Mouse (Mus musculus) inflammation-experienced regulatory T-cells, adult 6 months (primary cell): ENCODE results near the gene Ipo11. TPM values are rescaled to one million over a fixed set of nuclear protein-coding genes. Genes with fewer than 3 reads are reported as not detected.

Experiments
- ATAC-seq: one replicate; pipeline ENCODE4 v1.8.0; 2017
- polyA plus RNA-seq, 3 experiments: library from polyadenylated mRNA; unstranded; fragments of 100-300 nt; shearing (Covaris generic); gene quantifications; one replicate each; pipeline ENCODE4 v1.2.1; 2017

Ipo11 gene
- polyA plus RNA-seq, 3 experiments from 2014 or later, result 24.8 to 35.1 (median 34.1) TPM

GRCm38 (mm10) chr13:106904637-106905036 lies 32.1 kb downstream of the Ipo11 start:
- no peak for ATAC-seq

- ATAC-seq, result no peak
Observed at GRCm38 (mm10) chr13:106894284-106894683, 42.5 kb downstream of the Ipo11 start.

- no peak for ATAC-seq
Observed at GRCm38 (mm10) chr13:106893701-106894100, 43.1 kb downstream of the Ipo11 start.

- ATAC-seq, result no peak
Observed at GRCm38 (mm10) chr13:106893196-106893595, 43.6 kb downstream of the Ipo11 start.

GRCm38 (mm10) chr13:106887364-106887763 lies 49.4 kb downstream of the Ipo11 start:
- ATAC-seq, result no peak

GRCm38 (mm10) chr13:106884249-106884648 lies 52.5 kb downstream of the Ipo11 start:
- ATAC-seq, result no peak

- ATAC-seq, result no peak
Observed at GRCm38 (mm10) chr13:106876278-106876677, 60.5 kb downstream of the Ipo11 start.

GRCm38 (mm10) chr13:106865547-106865946 lies 71.2 kb downstream of the Ipo11 start:
- no peak for ATAC-seq

- no peak for ATAC-seq
Observed at GRCm38 (mm10) chr13:106858779-106859178, 78.0 kb downstream of the Ipo11 start.

- no peak for ATAC-seq
Observed at GRCm38 (mm10) chr13:106856556-106856955, 80.2 kb downstream of the Ipo11 start.

- no peak for ATAC-seq
Observed at GRCm38 (mm10) chr13:106847534-106847933, 89.2 kb downstream of the Ipo11 start.

- no peak for ATAC-seq
Observed at GRCm38 (mm10) chr13:106844928-106845327, 91.8 kb downstream of the Ipo11 start.

- no peak for ATAC-seq
Observed at GRCm38 (mm10) chr13:106842542-106842941, 94.2 kb downstream of the Ipo11 start.

- ATAC-seq, result no peak
Observed at GRCm38 (mm10) chr13:106838778-106839177, 98.0 kb downstream of the Ipo11 start.

GRCm38 (mm10) chr13:106836527-106836879 lies 100.3 kb downstream of the Ipo11 start:
- ATAC-seq, result peak; percentile 66

GRCm38 (mm10) chr13:106835844-106836526 lies 100.8 kb downstream of the Ipo11 start:
- ATAC-seq, result peak; percentile 100

- ATAC-seq, result no peak
Observed at GRCm38 (mm10) chr13:106830029-106830428, 106.7 kb downstream of the Ipo11 start.

- ATAC-seq, result no peak
Observed at GRCm38 (mm10) chr13:106829327-106829997, 107.3 kb downstream of the Ipo11 start.

GRCm38 (mm10) chr13:106825618-106826017 lies 111.1 kb downstream of the Ipo11 start:
- no peak for ATAC-seq

- ATAC-seq, result no peak
Observed at GRCm38 (mm10) chr13:106823875-106824191, 112.9 kb downstream of the Ipo11 start.

- no peak for ATAC-seq
Observed at GRCm38 (mm10) chr13:106823121-106823874, 113.5 kb downstream of the Ipo11 start.

GRCm38 (mm10) chr13:106820149-106820548 lies 116.6 kb downstream of the Ipo11 start:
- no peak for ATAC-seq

GRCm38 (mm10) chr13:106819749-106820148 lies 117.0 kb downstream of the Ipo11 start:
- no peak for ATAC-seq

- no peak for ATAC-seq
Observed at GRCm38 (mm10) chr13:106817066-106817465, 119.7 kb downstream of the Ipo11 start.
